Mouse (Mus musculus): Measurements from ENCODE around the gene Thg1l. TPM values are rescaled to one million over a fixed set of nuclear protein-coding genes. Genes with fewer than 3 reads are reported as not detected.
A peak's percentile ranks its signal among the peaks of the same experiment; 100 is the strongest.

Thg1l gene
- polyA plus RNA-seq, 1 experiment from 2014 or later: 14.3 TPM

DNA sequence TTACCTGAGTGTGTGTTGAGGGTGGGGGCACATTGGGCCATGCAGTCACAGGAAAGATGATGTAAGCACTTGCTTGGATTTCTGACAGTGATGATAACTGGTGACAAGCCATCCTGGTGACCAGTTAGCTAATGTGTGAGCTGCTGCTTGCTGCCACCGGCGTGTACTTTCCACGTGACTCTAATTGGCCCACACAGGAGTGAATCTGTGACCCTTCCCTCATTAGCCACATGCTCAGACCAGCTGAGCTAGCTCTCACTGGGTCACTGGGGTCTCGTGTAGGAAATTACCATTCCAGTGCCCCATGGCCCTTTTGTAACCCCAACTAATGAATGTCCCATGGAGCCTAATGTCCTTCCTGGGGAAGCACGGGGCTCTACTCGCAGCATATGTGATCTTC, 29.9 kb downstream of the Thg1l start:
- H3K27me3 ChIP-seq: no peaks in the 10 kb centered on the region
- peaks cover 13% of the 10 kb centered on the region; the same call in 1 of the 2 replicates for H3K36me3 ChIP-seq
- WGBS: 21% methylated on average over 6 of the region's 6 CpGs
- H3K4me1 ChIP-seq: peaks cover 19% of the 10 kb centered on the region
- no peaks in the 10 kb centered on the region for H3K9me3 ChIP-seq
- no peak overlapping the region for H3K4me2 ChIP-seq (replicated peaks)
- no peak overlapping the region for H3K4me3 ChIP-seq
- ATAC-seq (ENCODE audit: low FRiP score, low read depth): no peak
- no peak overlapping the region for H3K27ac ChIP-seq
- no peak overlapping the region for H3K9ac ChIP-seq

DNA sequence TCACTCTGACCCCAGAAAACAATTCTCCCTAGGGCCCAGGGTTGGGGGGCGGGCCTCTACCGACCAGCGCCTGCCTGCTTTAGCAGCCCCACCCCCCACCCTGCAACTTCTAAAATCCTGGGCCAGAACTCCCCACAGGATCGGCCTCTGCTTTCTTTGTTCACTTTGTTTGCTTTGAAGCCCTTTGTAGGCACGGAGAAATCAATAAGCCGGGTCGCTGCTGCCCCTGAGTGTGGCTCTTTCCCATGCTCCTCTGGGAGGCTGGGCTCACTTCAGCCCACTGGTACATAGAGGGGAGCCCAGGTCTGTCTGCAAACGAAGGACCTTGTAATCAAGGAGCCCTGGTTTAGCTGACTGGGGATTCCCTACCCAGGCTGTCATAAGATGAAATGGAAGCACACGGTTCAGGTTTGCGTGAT, 33.8 kb downstream of the Thg1l start:
- Histone ChIP-seq H3K4me1 (peaks cover 19% of the 10 kb centered on the region), H3K27me3 (no peaks in the 10 kb centered on the region), H3K4me3 (no peak overlapping the region), H3K4me2 (replicated peaks) (peak overlapping the region; percentile 38), H3K27ac (no peak overlapping the region), H3K36me3 (no peaks in the 10 kb centered on the region), H3K9ac (peak overlapping the region; percentile 35; the same call in 1 of the 2 replicates), H3K9me3 (no peaks in the 10 kb centered on the region)
- WGBS: 15% methylated on average over 10 of the region's 10 CpGs
- no peak for ATAC-seq (ENCODE audit: low FRiP score, low read depth)

DNA sequence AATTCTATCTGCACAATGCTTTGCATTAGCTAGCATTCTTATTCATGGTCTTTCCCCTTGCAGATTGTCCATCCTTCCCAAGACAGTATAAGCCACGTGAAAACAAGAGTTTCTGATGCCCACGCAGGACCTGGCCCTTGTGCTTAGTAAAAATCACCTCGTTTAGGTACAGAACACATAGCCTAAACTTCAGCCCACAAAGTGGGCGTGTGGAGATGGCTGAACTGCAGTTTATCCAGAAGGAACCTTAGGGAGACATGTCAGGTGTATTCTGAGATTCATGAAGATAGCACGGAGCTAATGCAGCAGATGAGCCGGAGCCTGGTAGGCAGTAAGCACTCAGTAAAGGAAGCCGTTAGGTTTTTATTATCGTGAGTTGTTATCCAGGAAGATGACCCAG, 34.3 kb downstream of the Thg1l start:
- no peaks in the 10 kb centered on the region for H3K9me3 ChIP-seq
- peak overlapping the region; percentile 35; the same call in 1 of the 2 replicates for H3K9ac ChIP-seq
- ATAC-seq (ENCODE audit: low FRiP score, low read depth): no peak
- no peaks in the 10 kb centered on the region for H3K36me3 ChIP-seq
- H3K27me3 ChIP-seq: no peaks in the 10 kb centered on the region
- H3K4me2 ChIP-seq (replicated peaks): peak overlapping the region; percentile 38
- H3K4me3 ChIP-seq: no peak overlapping the region
- H3K27ac ChIP-seq: no peak overlapping the region
- WGBS: 61% methylated on average over 8 of the region's 8 CpGs
- H3K4me1 ChIP-seq: peaks cover 19% of the 10 kb centered on the region

DNA sequence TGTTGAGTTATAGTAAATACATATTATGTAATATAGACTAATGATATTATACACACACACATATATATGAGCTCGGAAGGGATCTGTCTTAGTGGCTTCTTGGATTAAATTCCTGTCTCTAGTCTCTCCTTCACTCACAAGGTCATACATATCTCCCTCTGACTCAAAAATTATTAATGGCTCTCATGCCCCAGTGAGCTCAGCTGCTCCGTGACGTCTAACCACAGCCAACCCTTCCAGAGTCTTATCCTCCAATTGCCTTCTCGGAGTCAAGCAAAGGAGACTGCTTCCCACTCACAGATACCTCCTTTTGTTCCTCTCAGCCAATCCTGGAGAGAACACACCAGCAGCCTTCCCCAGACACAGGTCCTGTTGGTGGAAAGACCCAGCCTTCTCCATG, 36.5 kb downstream of the Thg1l start:
- Histone ChIP-seq H3K9me3 (no peaks in the 10 kb centered on the region), H3K4me1 (peaks cover 13% of the 10 kb centered on the region), H3K27me3 (no peaks in the 10 kb centered on the region), H3K4me2 (replicated peaks) (no peak overlapping the region), H3K36me3 (no peaks in the 10 kb centered on the region), H3K27ac (no peak overlapping the region), H3K9ac (no peak overlapping the region), H3K4me3 (no peak overlapping the region)
- ATAC-seq (ENCODE audit: low FRiP score, low read depth): no peak
- 92% methylated on average over 4 of the region's 4 CpGs for WGBS

DNA sequence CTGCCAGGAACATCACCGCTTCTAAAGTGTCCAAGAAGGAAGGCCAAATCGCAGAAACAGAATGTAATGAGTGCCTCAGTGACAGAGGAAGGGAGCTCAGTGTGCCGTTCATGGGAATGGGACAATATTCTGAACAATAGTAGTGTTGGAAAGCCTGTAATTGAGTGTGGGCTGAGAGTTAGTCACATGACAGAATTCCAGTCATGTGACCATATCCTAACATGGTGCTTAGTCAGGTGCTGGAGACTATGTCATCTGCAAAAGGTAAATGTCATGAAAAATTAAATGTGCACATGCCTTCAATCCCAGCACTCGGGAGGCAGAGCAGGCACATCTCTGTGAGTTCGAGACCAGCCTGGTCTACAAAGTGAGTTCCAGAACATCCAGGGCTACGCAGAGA, 37.3 kb downstream of the Thg1l start:
- Histone ChIP-seq H3K36me3 (no peaks in the 10 kb centered on the region; the same call in 1 of the 2 replicates), H3K27ac (no peak overlapping the region), H3K9me3 (no peaks in the 10 kb centered on the region), H3K27me3 (no peaks in the 10 kb centered on the region), H3K9ac (no peak overlapping the region), H3K4me3 (no peak overlapping the region), H3K4me2 (replicated peaks) (no peak overlapping the region), H3K4me1 (peaks cover 13% of the 10 kb centered on the region)
- no peak for ATAC-seq (ENCODE audit: low FRiP score, low read depth)
- WGBS: 92% methylated on average over 6 of the region's 6 CpGs

DNA sequence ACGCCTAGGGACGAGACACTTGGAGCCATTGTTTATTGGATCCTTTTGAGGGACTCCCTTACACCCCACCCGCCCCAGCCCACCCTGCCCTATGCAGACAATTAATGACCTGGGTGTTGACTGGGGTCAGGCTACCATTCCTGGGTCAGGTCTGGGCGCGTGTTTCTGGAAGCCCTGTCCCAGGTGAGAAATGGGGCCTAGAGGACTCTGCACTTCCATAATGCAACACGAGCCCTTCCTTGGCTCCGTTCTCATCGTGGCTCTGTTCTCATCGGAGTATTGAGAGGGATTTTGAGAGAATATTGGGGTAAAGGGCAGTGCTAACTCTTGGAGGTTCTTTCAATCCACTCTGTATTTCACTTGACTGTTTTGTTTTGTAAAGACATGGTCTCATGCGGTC, 39.1 kb downstream of the Thg1l start:
- H3K4me1 ChIP-seq: peaks cover 2% of the 10 kb centered on the region
- H3K9ac ChIP-seq: no peak overlapping the region
- no peaks in the 10 kb centered on the region for H3K27me3 ChIP-seq
- H3K36me3 ChIP-seq: peaks cover 13% of the 10 kb centered on the region
- no peak for ATAC-seq (ENCODE audit: low FRiP score, low read depth)
- H3K4me3 ChIP-seq: no peak overlapping the region
- no peak overlapping the region for H3K27ac ChIP-seq
- H3K4me2 ChIP-seq (replicated peaks): no peak overlapping the region
- 83% methylated on average over 10 of the region's 10 CpGs for WGBS
- H3K9me3 ChIP-seq: no peaks in the 10 kb centered on the region

DNA sequence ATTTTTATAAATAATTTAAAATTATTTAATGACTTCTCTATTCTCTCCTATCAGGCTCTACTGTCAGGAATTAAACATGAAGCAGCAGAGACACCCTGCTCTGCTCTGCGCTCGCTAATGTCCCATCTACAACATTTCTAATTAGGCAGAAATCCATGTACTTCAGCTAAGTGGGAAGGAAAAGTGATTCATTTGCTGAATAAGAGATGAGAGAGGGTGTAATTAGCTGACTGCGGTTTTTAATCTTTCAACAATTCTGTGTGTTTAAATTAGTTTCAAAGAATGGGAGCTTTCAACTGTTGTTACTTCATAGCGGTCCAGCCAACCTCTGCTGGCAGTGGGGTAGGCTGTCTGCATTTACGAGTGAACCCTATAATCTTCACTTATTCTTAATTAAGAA, 44.6 kb downstream of the Thg1l start:
- Histone ChIP-seq H3K9ac (no peak overlapping the region), H3K9me3 (no peaks in the 10 kb centered on the region), H3K4me2 (replicated peaks) (no peak overlapping the region), H3K36me3 (peaks cover 62% of the 10 kb centered on the region), H3K27me3 (no peaks in the 10 kb centered on the region), H3K4me1 (no peaks in the 10 kb centered on the region), H3K27ac (no peak overlapping the region), H3K4me3 (no peak overlapping the region)
- ATAC-seq (ENCODE audit: low FRiP score, low read depth): no peak
- 90% methylated on average over 5 of the region's 5 CpGs for WGBS

DNA sequence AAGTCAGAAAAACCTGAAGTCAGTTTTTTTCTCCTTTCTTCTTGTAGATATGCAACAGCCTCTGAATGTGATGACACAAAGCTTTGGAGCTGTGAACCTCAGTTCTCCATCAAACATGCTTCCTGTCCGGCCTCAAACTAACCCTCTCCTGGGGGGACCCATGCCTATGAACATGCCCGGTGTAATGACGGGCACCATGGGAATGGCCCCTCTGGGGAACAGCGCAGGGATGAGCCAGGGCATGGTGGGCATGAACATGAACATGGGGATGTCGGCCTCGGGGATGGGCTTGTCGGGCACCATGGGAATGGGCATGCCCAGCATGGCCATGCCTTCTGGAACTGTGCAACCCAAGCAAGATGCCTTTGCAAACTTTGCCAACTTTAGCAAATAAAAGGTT, 46.4 kb downstream of the Thg1l start:
- no peaks in the 10 kb centered on the region for H3K27me3 ChIP-seq
- peaks cover 68% of the 10 kb centered on the region for H3K36me3 ChIP-seq
- 96% methylated on average over 7 of the region's 7 CpGs for WGBS
- H3K9ac ChIP-seq: no peak overlapping the region
- H3K27ac ChIP-seq: no peak overlapping the region
- ATAC-seq (ENCODE audit: low FRiP score, low read depth): no peak; the same call in 1 of the 2 replicates
- no peaks in the 10 kb centered on the region for H3K9me3 ChIP-seq
- H3K4me2 ChIP-seq (replicated peaks): no peak overlapping the region
- H3K4me1 ChIP-seq: no peaks in the 10 kb centered on the region
- H3K4me3 ChIP-seq: no peak overlapping the region

DNA sequence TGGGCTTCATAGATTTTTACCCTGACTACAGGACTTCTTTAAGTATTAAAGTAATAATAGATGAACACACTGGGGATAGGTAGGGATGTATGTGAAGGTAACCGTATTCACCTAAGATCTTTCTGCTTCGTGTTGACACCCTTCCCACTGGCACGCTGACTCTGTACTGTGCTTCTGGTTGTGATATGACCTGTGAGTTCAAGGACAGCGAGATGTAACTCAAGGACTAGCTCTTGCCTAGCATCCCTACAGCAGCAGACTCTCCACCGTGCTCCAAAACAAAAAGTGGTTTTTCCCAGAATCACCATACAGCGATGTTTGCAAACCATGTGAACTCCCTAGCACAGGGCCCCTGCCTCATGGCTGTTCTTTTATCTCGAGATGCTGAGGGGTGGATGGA, 47.2 kb downstream of the Thg1l start:
- H3K9ac ChIP-seq: no peak overlapping the region
- H3K27me3 ChIP-seq: no peaks in the 10 kb centered on the region
- no peak overlapping the region for H3K27ac ChIP-seq
- H3K36me3 ChIP-seq: peaks cover 76% of the 10 kb centered on the region
- H3K9me3 ChIP-seq: no peaks in the 10 kb centered on the region
- no peak overlapping the region for H3K4me3 ChIP-seq
- no peaks in the 10 kb centered on the region for H3K4me1 ChIP-seq
- H3K4me2 ChIP-seq (replicated peaks): no peak overlapping the region
- ATAC-seq (ENCODE audit: low FRiP score, low read depth): no peak
- 94% methylated on average over 7 of the region's 7 CpGs for WGBS

DNA sequence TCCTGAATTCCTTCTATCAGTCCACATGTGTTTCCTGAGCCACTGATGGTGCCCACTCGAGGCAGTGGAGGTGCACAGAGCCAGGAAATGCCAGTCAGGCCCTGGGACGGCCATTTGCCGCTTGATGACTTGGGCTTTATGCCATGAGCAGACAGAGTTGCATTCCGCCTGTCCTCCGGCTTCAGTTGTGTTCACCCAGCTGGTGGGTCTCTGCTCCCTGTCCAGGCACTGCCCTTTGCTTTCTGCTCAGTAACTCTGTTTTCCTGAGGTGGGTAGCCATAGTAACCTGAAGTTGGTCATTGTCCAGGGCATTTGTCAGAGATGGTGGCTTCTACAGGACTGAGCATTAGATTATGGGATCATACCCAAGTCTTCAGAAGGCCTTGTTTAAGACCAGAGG, 48.0 kb downstream of the Thg1l start:
- 91% methylated on average over 5 of the region's 5 CpGs for WGBS
- Histone ChIP-seq H3K36me3 (peaks cover 82% of the 10 kb centered on the region), H3K27ac (no peak overlapping the region), H3K4me2 (replicated peaks) (no peak overlapping the region), H3K9ac (no peak overlapping the region), H3K27me3 (no peaks in the 10 kb centered on the region), H3K9me3 (no peaks in the 10 kb centered on the region), H3K4me1 (no peaks in the 10 kb centered on the region), H3K4me3 (no peak overlapping the region)
- no peak for ATAC-seq (ENCODE audit: low FRiP score, low read depth)

DNA sequence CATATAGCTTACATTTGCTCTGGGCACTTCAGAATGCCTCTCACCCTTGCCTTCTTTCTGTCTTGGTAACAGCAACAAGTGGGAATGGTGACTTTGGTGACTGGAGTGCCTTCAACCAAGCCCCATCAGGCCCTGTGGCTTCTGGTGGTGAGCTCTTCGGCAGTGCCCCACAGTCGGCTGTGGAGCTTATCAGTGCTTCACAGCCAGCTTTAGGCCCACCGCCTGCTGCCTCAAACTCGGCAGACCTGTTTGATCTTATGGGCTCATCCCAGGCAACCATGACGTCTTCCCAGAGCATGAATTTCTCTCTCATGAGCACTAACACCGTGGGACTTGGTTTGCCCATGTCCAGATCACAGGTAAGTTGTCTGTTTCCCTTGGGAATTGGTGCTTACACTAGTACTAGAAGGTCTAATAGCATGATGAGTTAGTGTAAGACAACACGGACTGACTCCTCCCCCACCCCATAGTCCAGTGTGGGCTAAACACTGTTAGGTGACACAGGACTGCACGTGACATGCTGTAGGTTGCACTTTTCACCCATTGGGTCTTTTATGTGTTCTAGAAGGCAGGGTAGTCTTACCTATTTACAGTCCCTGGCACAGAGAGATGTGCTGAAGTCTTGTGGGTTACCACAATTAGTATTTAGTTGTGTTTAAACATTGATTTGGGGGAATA, 49.0 kb downstream of the Thg1l start:
- no peak for ATAC-seq (ENCODE audit: low FRiP score, low read depth)
- no peaks in the 10 kb centered on the region for H3K27me3 ChIP-seq
- no peak overlapping the region for H3K9ac ChIP-seq
- 93% methylated on average over 8 of the region's 8 CpGs for WGBS
- no peak overlapping the region for H3K4me2 ChIP-seq (replicated peaks)
- no peak overlapping the region for H3K4me3 ChIP-seq
- peaks cover 77% of the 10 kb centered on the region for H3K36me3 ChIP-seq
- no peaks in the 10 kb centered on the region for H3K4me1 ChIP-seq
- H3K9me3 ChIP-seq: no peaks in the 10 kb centered on the region
- no peak overlapping the region for H3K27ac ChIP-seq

DNA sequence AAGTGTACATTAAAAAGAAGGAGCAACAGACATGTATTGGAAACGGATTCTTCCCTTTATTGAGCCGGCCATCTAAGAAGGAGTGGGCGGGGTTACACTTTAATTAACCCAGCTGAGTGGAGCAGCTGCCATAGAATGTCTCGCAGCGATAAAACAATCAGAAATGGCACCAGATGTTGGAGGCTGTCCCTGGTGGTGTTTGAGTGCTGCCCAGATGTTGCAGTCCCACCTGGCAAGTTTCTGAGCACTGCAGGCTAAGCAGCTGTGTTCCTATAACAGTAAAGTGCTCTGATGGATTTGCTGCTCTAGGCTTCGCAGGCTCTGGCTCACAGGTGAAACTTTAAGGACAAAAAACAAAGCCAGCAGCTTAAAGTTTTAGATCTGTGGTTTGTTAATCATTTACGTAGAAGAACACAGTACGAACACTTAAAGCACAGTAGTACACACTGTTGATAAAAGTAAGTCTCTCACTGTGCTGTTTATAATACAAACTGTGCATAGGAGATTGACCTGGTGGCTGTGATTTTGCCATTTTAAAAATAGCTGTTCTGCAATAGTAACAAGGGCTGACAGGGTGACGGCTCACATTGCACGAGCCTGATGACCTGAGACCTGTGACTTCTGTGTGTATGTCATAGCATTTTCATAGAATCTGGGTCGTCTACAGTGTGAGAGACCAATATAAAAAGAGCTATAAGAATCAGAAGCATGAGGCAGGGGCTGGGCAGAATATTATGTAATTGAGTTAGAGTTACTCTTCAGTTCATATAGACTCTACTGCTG, 54.9 kb downstream of the Thg1l start:
- no peak overlapping the region for H3K9ac ChIP-seq
- 33% methylated on average over 11 of the region's 11 CpGs for WGBS
- H3K27ac ChIP-seq: no peak overlapping the region
- H3K4me2 ChIP-seq (replicated peaks): no peak overlapping the region
- H3K36me3 ChIP-seq: peaks cover 55% of the 10 kb centered on the region
- peaks cover 10% of the 10 kb centered on the region for H3K4me1 ChIP-seq
- H3K9me3 ChIP-seq: no peaks in the 10 kb centered on the region
- H3K27me3 ChIP-seq: no peaks in the 10 kb centered on the region
- no peak overlapping the region for H3K4me3 ChIP-seq
- peak; percentile 51; the same call in 1 of the 2 replicates for ATAC-seq (ENCODE audit: low FRiP score, low read depth)

Measured in limb, embryonic 13.5 days (tissue).